Mouse (Mus musculus) megakaryocyte, embryonic 14.5 days (primary cell): ENCODE measurements around the gene Pld6.

Experiments
- FLI1 ChIP-seq: IDR thresholded peaks from 2 replicates; pipeline ENCODE4 v1.6.1; 2012; ENCODE audit warnings: low read length, inconsistent platforms, mixed read lengths
- GATA1 ChIP-seq: IDR thresholded peaks from 3 replicates; pipeline ENCODE4 v1.6.1; 2012; ENCODE audit warnings: mixed read lengths, low read length, inconsistent platforms, borderline replicate concordance

GRCm38 (mm10) chr11:59817916-59818315, 30.5 kb upstream of the Pld6 start:
- TF ChIP-seq GATA1 (no peak), FLI1 (no peak)
